Mouse (Mus musculus): ENCODE data around the gene Cadps. TPM values are rescaled to one million over a fixed set of nuclear protein-coding genes. Genes with fewer than 3 reads are reported as not detected.

Cadps gene
- polyA plus RNA-seq, 1 experiment from 2014 or later: 0.23 TPM

DNA sequence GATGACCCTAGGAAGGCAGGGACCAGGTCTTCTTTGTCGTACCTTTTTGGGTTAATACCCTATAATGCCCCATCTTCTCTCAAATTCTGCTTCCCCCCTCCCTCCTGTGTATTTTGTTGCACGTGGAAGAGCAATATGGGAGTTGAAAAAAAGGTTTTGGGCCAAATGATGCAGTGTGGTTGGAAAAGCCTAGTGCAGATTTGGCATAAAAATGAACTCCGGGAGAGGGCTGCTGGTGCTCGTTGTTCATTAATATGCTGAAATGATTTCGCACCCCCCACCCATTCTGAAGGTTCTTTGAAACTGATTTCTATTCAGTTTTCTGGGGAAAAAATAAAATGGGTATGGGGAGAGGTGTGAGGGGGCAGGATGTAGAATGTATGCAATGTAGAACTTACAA, 295.6 kb downstream of the Cadps start:
- H3K4me3 ChIP-seq: no peak overlapping the region
- H3K27me3 ChIP-seq (ENCODE audit: low read depth, poor library complexity, severe bottlenecking): no peaks in the 10 kb centered on the region; the same call in 1 of the 2 replicates
- H3K27ac ChIP-seq: no peak overlapping the region
- no peak for DNase-seq (ENCODE audit: low spot score)
- no peaks in the 10 kb centered on the region for H3K4me1 ChIP-seq
- H3K9me3 ChIP-seq (replicated peaks): no peaks in the 10 kb centered on the region
- 76% methylated on average over 5 of the region's 5 CpGs for WGBS
- no peaks in the 10 kb centered on the region for H3K36me3 ChIP-seq

DNA sequence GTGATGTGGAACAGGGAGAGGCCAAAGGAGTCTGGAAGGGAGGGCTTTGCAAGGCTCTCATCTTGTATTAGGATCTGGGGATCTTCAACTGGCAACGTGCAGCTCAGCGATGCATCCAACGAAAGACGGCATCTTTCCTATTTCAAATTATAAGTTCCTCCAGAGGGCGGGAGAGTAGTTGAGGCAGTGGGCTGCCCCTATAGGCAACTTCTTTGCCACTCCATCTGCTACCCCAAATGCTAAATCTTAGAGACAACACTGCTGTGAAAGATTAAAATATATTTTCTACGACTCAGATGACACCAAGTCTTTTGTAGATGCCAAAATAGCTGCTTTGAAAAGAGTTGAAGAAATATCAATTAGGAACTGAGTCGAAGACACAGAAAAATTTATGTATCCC, 315.9 kb downstream of the Cadps start:
- H3K27me3 ChIP-seq (ENCODE audit: low read depth, poor library complexity, severe bottlenecking): no peaks in the 10 kb centered on the region
- H3K4me1 ChIP-seq: no peaks in the 10 kb centered on the region
- no peaks in the 10 kb centered on the region for H3K9me3 ChIP-seq (replicated peaks)
- H3K36me3 ChIP-seq: no peaks in the 10 kb centered on the region
- no peak for DNase-seq (ENCODE audit: low spot score)
- 84% methylated on average over 7 of the region's 7 CpGs for WGBS
- H3K27ac ChIP-seq: no peak overlapping the region
- H3K4me3 ChIP-seq: no peak overlapping the region

DNA sequence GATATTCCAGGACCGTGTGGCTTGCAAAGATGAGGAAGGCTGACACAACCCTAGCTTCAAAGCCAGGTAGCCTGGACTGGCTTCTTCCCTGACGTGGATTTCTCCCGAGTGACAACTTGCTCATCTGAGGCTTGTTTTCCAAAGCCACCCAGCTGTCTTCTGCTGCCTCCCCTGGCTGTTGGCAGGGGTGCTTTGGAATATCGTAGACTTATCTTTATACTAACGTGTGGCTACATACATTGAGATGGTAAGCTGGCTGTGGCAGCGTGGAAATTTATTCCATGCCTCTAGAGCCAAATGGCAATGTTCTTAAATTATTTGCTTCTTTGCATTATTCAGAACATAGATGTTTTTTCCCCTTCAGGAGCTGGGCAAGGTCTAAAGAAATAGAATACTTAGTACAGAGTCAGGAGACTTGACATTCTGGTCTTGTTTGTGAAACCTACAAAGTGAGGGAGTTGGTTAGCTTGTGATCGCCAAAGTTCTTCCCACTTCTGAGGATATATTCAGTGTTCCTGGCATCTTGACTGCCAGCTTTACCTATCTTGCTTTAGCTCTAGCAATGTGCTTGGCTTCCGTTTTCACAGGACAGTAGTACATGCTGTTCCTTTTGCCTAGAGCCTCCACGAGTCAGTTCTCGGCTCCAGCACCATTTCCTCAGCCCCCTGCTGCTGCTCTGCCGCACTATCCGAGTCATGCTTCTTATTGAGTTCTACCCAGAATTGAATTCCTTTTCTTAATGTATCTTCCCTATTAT, 318.5 kb downstream of the Cadps start:
- DNase-seq (ENCODE audit: low spot score): no peak
- H3K27ac ChIP-seq: no peak overlapping the region
- no peak overlapping the region for H3K4me3 ChIP-seq
- WGBS: 85% methylated on average over 12 of the region's 12 CpGs
- no peaks in the 10 kb centered on the region for H3K27me3 ChIP-seq (ENCODE audit: low read depth, poor library complexity, severe bottlenecking)
- H3K9me3 ChIP-seq (replicated peaks): no peaks in the 10 kb centered on the region
- no peaks in the 10 kb centered on the region for H3K36me3 ChIP-seq
- no peaks in the 10 kb centered on the region for H3K4me1 ChIP-seq

- Histone ChIP-seq H3K27me3 (ENCODE audit: low read depth, poor library complexity, severe bottlenecking) (no peaks in the 10 kb centered on the region), H3K36me3 (no peaks in the 10 kb centered on the region), H3K27ac (no peak overlapping the region), H3K9me3 (replicated peaks) (no peaks in the 10 kb centered on the region), H3K4me1 (no peaks in the 10 kb centered on the region; the same call in 1 of the 2 replicates), H3K4me3 (no peak overlapping the region)
- DNase-seq (ENCODE audit: low spot score): no peak
- 87% methylated on average over 4 of the region's 4 CpGs for WGBS
Observed at GRCm38 (mm10) chr14:12462206-12462605, 360.7 kb downstream of the Cadps start.

- H3K36me3 ChIP-seq: no peaks in the 10 kb centered on the region
- H3K27me3 ChIP-seq (ENCODE audit: low read depth, poor library complexity, severe bottlenecking): no peaks in the 10 kb centered on the region
- no peak overlapping the region for H3K27ac ChIP-seq
- 62% methylated on average over 7 of the region's 7 CpGs for WGBS
- peaks cover 5% of the 10 kb centered on the region for H3K4me1 ChIP-seq
- no peak for DNase-seq (ENCODE audit: low spot score)
- H3K9me3 ChIP-seq (replicated peaks): no peaks in the 10 kb centered on the region
- no peak overlapping the region for H3K4me3 ChIP-seq
Observed at GRCm38 (mm10) chr14:12459700-12460099, 363.2 kb downstream of the Cadps start.

DNA sequence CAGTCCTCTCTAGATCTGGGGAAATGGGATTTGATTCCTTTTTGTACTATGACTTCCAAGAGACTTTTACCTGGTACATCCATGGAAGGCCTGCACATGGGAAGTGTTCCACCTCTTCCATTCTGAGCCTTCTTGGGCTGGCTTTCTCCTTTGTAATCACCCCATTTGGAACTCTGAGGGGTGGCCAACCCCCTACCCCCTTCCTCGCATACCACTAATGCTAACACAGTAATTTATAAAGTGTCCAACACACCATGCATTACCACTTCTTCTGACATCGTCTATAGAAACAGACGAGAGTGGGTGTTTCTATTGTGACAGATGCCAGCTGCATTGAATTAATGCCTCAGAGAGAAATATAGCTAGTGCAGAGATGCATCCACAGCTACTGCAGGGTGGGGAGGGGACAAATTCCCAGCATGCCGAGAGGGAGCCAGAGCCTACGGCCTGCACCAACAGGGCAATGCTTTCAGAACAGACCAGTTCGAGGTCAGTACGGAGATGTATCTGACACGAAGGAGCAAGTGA, 367.8 kb downstream of the Cadps start:
- Histone ChIP-seq H3K36me3 (no peaks in the 10 kb centered on the region), H3K4me1 (peaks cover 5% of the 10 kb centered on the region), H3K4me3 (no peak overlapping the region), H3K27ac (no peak overlapping the region), H3K9me3 (replicated peaks) (no peaks in the 10 kb centered on the region), H3K27me3 (ENCODE audit: low read depth, poor library complexity, severe bottlenecking) (no peaks in the 10 kb centered on the region)
- WGBS: 47% methylated on average over 8 of the region's 8 CpGs
- DNase-seq (ENCODE audit: low spot score): no peak

DNA sequence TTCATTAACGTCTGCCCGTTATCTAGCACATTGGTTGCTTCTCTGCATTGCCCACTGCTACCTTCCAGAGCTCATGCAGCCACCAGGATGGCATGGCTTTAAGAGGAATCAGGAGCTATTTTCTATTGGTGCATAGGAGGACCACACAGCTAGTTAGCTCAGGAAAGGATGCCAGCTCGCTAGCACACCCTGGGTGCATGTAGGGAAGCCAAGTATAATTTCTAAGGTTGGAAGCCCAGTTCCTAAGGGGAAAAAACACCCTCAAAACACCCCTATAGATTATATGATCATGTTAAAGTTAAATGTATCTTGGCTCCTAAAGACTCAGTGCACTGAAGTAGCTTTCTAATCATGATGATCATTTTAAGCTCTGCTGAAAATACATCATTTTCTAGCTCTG, 372.1 kb downstream of the Cadps start:
- peaks cover 5% of the 10 kb centered on the region for H3K4me1 ChIP-seq
- H3K36me3 ChIP-seq: no peaks in the 10 kb centered on the region
- no peak overlapping the region for H3K27ac ChIP-seq
- H3K9me3 ChIP-seq (replicated peaks): no peaks in the 10 kb centered on the region
- DNase-seq (ENCODE audit: low spot score): no peak
- no peak overlapping the region for H3K4me3 ChIP-seq
- no peaks in the 10 kb centered on the region for H3K27me3 ChIP-seq (ENCODE audit: low read depth, poor library complexity, severe bottlenecking)
- 65% methylated on average over 3 of the region's 3 CpGs for WGBS

GRCm38 (mm10) chr14:12448883-12449282, 374.0 kb downstream of the Cadps start:
- no peaks in the 10 kb centered on the region for H3K36me3 ChIP-seq
- no peaks in the 10 kb centered on the region for H3K4me1 ChIP-seq
- no peaks in the 10 kb centered on the region for H3K27me3 ChIP-seq (ENCODE audit: low read depth, poor library complexity, severe bottlenecking)
- H3K9me3 ChIP-seq (replicated peaks): no peaks in the 10 kb centered on the region
- WGBS: 93% methylated on average over 6 of the region's 6 CpGs
- H3K27ac ChIP-seq: no peak overlapping the region
- no peak for DNase-seq (ENCODE audit: low spot score)
- H3K4me3 ChIP-seq: no peak overlapping the region

DNA sequence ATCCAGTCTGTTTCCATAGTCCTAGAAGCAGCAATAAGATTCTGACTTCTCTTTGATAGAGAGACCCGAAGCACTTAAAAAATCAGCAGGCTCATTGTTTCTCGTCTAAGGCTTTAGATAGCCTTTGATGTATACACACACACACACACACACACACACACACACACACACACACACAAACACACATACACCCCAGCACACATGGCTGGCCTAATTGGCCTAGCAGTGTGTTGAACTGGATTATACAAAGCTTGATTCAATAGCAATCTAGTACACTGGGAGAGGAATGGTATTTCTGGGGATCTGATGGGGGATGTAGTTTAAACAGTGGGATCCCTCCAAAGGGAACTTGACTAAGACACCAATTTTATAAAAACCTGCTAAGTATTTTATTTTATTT, 381.9 kb downstream of the Cadps start:
- no peak for DNase-seq (ENCODE audit: low spot score)
- Histone ChIP-seq H3K27ac (no peak overlapping the region), H3K9me3 (replicated peaks) (no peaks in the 10 kb centered on the region), H3K36me3 (no peaks in the 10 kb centered on the region), H3K27me3 (ENCODE audit: low read depth, poor library complexity, severe bottlenecking) (no peaks in the 10 kb centered on the region), H3K4me3 (no peak overlapping the region), H3K4me1 (peaks cover 11% of the 10 kb centered on the region; the same call in 1 of the 2 replicates)
- WGBS: 42% methylated on average over 2 of the region's 2 CpGs

GRCm38 (mm10) chr14:12437976-12438375, 384.9 kb downstream of the Cadps start:
- Histone ChIP-seq H3K27me3 (ENCODE audit: low read depth, poor library complexity, severe bottlenecking) (no peaks in the 10 kb centered on the region), H3K4me1 (peaks cover 11% of the 10 kb centered on the region; the same call in 1 of the 2 replicates), H3K4me3 (no peak overlapping the region), H3K27ac (no peak overlapping the region), H3K9me3 (replicated peaks) (no peaks in the 10 kb centered on the region), H3K36me3 (no peaks in the 10 kb centered on the region)
- 95% methylated on average over 4 of the region's 4 CpGs for WGBS
- DNase-seq (ENCODE audit: low spot score): no peak

DNA sequence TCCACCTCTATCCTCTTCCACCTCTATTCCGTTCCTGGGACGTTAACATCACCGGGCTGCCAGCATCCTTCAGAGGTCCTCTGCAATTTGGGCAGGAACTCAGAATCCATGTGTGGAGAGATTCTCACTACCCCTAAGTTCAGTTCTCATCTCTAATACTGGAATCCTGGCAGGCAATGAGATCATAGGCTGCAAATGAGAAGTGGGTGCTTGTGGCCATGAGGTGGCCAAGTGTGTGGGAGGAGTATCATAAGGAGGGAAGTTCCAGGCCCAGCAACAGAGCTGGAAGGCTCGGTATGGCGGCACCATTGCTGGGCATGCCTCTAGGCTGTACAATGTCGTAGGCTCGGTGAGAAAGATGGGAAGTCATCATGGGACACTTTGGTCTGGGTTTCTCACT, 385.5 kb downstream of the Cadps start:
- Histone ChIP-seq H3K4me3 (no peak overlapping the region), H3K36me3 (no peaks in the 10 kb centered on the region), H3K9me3 (replicated peaks) (no peaks in the 10 kb centered on the region), H3K27ac (no peak overlapping the region), H3K27me3 (ENCODE audit: low read depth, poor library complexity, severe bottlenecking) (no peaks in the 10 kb centered on the region), H3K4me1 (peaks cover 11% of the 10 kb centered on the region; the same call in 1 of the 2 replicates)
- 82% methylated on average over 7 of the region's 7 CpGs for WGBS
- no peak for DNase-seq (ENCODE audit: low spot score)

DNA sequence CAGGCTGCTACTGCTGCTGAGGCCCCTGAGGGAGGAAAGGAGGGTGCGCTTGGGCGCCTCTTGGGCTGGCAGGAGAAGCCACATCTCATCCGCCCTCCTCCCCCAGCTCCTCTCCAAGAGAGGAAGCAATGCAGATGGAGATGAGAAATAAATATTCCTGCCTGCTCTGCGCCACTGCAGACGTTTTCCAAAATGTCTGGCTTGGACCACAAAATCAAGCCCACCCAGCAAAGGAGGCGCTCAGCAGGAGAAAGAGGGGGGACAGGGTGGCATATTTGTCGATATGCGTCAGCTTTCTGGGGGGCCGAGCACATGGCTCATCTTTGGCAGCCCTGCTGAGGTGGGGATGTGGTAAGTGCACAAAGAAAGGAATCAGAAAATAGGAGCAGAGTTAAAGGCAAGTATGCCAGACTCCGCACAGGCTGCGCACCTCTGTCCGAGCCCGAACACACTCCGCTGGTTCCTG, 385.9 kb downstream of the Cadps start:
- Histone ChIP-seq H3K4me3 (no peak overlapping the region), H3K36me3 (no peaks in the 10 kb centered on the region), H3K9me3 (replicated peaks) (no peaks in the 10 kb centered on the region), H3K27ac (no peak overlapping the region), H3K27me3 (ENCODE audit: low read depth, poor library complexity, severe bottlenecking) (no peaks in the 10 kb centered on the region), H3K4me1 (peaks cover 11% of the 10 kb centered on the region; the same call in 1 of the 2 replicates)
- DNase-seq (ENCODE audit: low spot score): no peak
- 89% methylated on average over 14 of the region's 14 CpGs for WGBS

- 88% methylated on average over 8 of the region's 8 CpGs for WGBS
- H3K4me1 ChIP-seq: no peaks in the 10 kb centered on the region
- H3K4me3 ChIP-seq: no peak overlapping the region
- DNase-seq (ENCODE audit: low spot score): no peak
- H3K27ac ChIP-seq: no peak overlapping the region
- H3K27me3 ChIP-seq (ENCODE audit: low read depth, poor library complexity, severe bottlenecking): no peaks in the 10 kb centered on the region
- H3K9me3 ChIP-seq (replicated peaks): no peaks in the 10 kb centered on the region
- no peaks in the 10 kb centered on the region for H3K36me3 ChIP-seq
Observed at GRCm38 (mm10) chr14:12428021-12428654, 394.7 kb downstream of the Cadps start.

Data from limb, embryonic 10.5 days (tissue).